Mouse (Mus musculus) G1E (cell line): ENCODE results near the gene Gm4744. TPM values are rescaled to one million over a fixed set of nuclear protein-coding genes. Genes with fewer than 3 reads are reported as not detected.
"Not testable (repeated sequence)": the region's sequence is repeated elsewhere in the genome, so short reads cannot be mapped to it uniquely, and the experiment has no call there.

ENCODE experiments used
- ATAC-seq: 2 replicates; pipeline ENCODE4 v1.8.0; 2016; ENCODE audit warnings: mild to moderate bottlenecking; ENCODE audit not compliant: insufficient number of reproducible peaks, poor library complexity, low FRiP score, severe bottlenecking; ENCODE audit errors: extremely low read depth
- DNase-seq: peaks from one replicate; pipeline ENCODE4 v3.0.0; 2012; ENCODE audit warnings: low spot score
- H3K27me3 ChIP-seq: 2 replicates; pipeline ENCODE4 v1.6.1; 2012; ENCODE audit warnings: mild to moderate bottlenecking, low read length, inconsistent platforms; ENCODE audit not compliant: insufficient read depth
- H3K36me3 ChIP-seq: replicated peaks from 2 replicates; pipeline ENCODE3; 2012; ENCODE audit warnings: mild to moderate bottlenecking, inconsistent platforms
- H3K4me1 ChIP-seq: 2 replicates; pipeline ENCODE4 v1.6.1; 2012; ENCODE audit warnings: low read depth, low read length, inconsistent platforms, mixed read lengths; ENCODE audit not compliant: insufficient read depth
- H3K4me3 ChIP-seq: 2 replicates; pipeline ENCODE4 v1.5.1; 2012; ENCODE audit warnings: low read depth, mild to moderate bottlenecking, inconsistent platforms, low read length, moderate library complexity, mixed read lengths
- H3K9me3 ChIP-seq: replicated peaks from 2 replicates; pipeline ENCODE4 v1.6.1; 2012; ENCODE audit warnings: inconsistent platforms
- CTCF ChIP-seq: IDR thresholded peaks from 2 replicates; pipeline ENCODE4 v1.5.1; 2012; ENCODE audit warnings: low read depth, low read length, inconsistent platforms, mixed read lengths
- GATA1 ChIP-seq: IDR thresholded peaks from 2 replicates; pipeline ENCODE4 v1.6.1; 2012; ENCODE audit warnings: borderline replicate concordance, low read length, inconsistent platforms, mixed read lengths
- GATA2 ChIP-seq: IDR thresholded peaks from 2 replicates; pipeline ENCODE4 v1.6.1; 2012; ENCODE audit warnings: low read depth, low read length, inconsistent platforms, borderline replicate concordance
- POLR2AphosphoS5 ChIP-seq: IDR thresholded peaks from 2 replicates; pipeline ENCODE4 v1.6.1; 2012; ENCODE audit warnings: low read depth, low read length, inconsistent platforms; ENCODE audit not compliant: insufficient replicate concordance
- TAL1 ChIP-seq: conservative IDR thresholded peaks from 2 replicates; pipeline ENCODE4 v1.6.1; 2012; ENCODE audit warnings: low read depth, low read length, inconsistent platforms, mixed read lengths
- polyA plus RNA-seq: library from polyadenylated mRNA; stranded (reverse); fragments of >175 nt; gene quantifications from 2 replicates; pipeline ENCODE4 v1.2.3, GENCODE M21; 2012
- total RNA-seq, 2 experiments: library from RNA; stranded (forward) in 1 of 2; stranded (reverse) in 1 of 2; fragments of 200-1000 nt in 1 of 2; fragments of >200 nt in 1 of 2; fragmentation: Nextera tagmentation in 1 of 2; gene quantifications; 2 replicates each; pipeline ENCODE4 v1.2.3; 2014 to 2017

The Gm4744 gene
- total RNA-seq (2014; fragmentation: Nextera tagmentation) (not detected in 2 replicates), total RNA-seq (2017) (not detected in 2 replicates), polyA plus RNA-seq (not detected in 2 replicates)

GRCm38 (mm10) chr6:40951770-40952169 is at the start of gene Gm4744:
Gene Gm4744, minus strand, starts transcription at chr6:40951870.
- ATAC-seq (no peak), DNase-seq (no peak)
- Histone ChIP-seq H3K27me3 (no peaks in the 10 kb centered on the region), H3K36me3 (no peaks in the 10 kb centered on the region), H3K9me3 (no peaks in the 10 kb centered on the region), H3K4me1 (no peaks in the 10 kb centered on the region), H3K4me3 (no peak within 1 kb of the TSS)
- TF ChIP-seq CTCF (no peak), GATA2 (no peak), POLR2AphosphoS5 (no peak), TAL1 (no peak), GATA1 (no peak)

GRCm38 (mm10) chr6:40999379-40999778 is 47.7 kb upstream of the Gm4744 start, which contains the start of gene Gm2663:
Gene Gm2663, minus strand, starts transcription at chr6:40999479.
- H3K4me1 ChIP-seq, H3K36me3 ChIP-seq, H3K27me3 ChIP-seq, H3K4me3 ChIP-seq, ATAC-seq, DNase-seq, H3K9me3 ChIP-seq: not testable (repeated sequence)

GRCm38 (mm10) chr6:40964454-40964853 is 12.8 kb upstream of the Gm4744 start, which contains the start of gene 1810009J06Rik:
Gene 1810009J06Rik, plus strand, starts transcription at chr6:40964754.
- DNase-seq, H3K36me3 ChIP-seq, ATAC-seq, H3K9me3 ChIP-seq, H3K27me3 ChIP-seq, H3K4me1 ChIP-seq, H3K4me3 ChIP-seq: not testable (repeated sequence)

- TF ChIP-seq CTCF (no peak), POLR2AphosphoS5 (no peak), GATA2 (no peak), GATA1 (no peak), TAL1 (no peak)
- Histone ChIP-seq H3K4me1 (no peaks in the 10 kb centered on the region), H3K27me3 (no peaks in the 10 kb centered on the region), H3K36me3 (no peaks in the 10 kb centered on the region), H3K9me3 (no peaks in the 10 kb centered on the region), H3K4me3 (no peak overlapping the region)
- no peak for DNase-seq
- no peak for ATAC-seq
These were observed 2.0 kb upstream of the Gm4744 start for GRCm38 (mm10) chr6:40953716-40954115.

- TF ChIP-seq GATA2 (no peak), TAL1 (no peak), POLR2AphosphoS5 (no peak), GATA1 (no peak), CTCF (no peak)
- DNase-seq (no peak), ATAC-seq (no peak)
- Histone ChIP-seq H3K4me3 (no peak within 1 kb of the TSS), H3K36me3 (no peaks in the 10 kb centered on the region), H3K27me3 (no peaks in the 10 kb centered on the region), H3K9me3 (no peaks in the 10 kb centered on the region), H3K4me1 (no peaks in the 10 kb centered on the region)
These were observed 11.2 kb downstream of the Gm4744 start, which contains the start of gene 1700074P13Rik for GRCm38 (mm10) chr6:40940457-40940856. Gene 1700074P13Rik, minus strand, starts transcription at chr6:40940557.

GRCm38 (mm10) chr6:40919954-40920353 is 31.7 kb downstream of the Gm4744 start:
- TF ChIP-seq TAL1 = no peak
- no peak for TF ChIP-seq CTCF
- TF ChIP-seq GATA1 = no peak
- no peak for TF ChIP-seq GATA2
- Histone ChIP-seq H3K36me3 (no peaks in the 10 kb centered on the region), H3K4me1 (no peaks in the 10 kb centered on the region), H3K9me3 (no peaks in the 10 kb centered on the region), H3K27me3 (no peaks in the 10 kb centered on the region), H3K4me3 (no peak overlapping the region)
- no peak for DNase-seq
- no peak for ATAC-seq

- TF ChIP-seq GATA2 (no peak), TAL1 (no peak), GATA1 (no peak), CTCF (no peak), POLR2AphosphoS5 (no peak)
- H3K4me1 ChIP-seq = no peaks in the 10 kb centered on the region
- no peak within 1 kb of the TSS for H3K4me3 ChIP-seq
- ATAC-seq (no peak), DNase-seq (no peak)
- no peaks in the 10 kb centered on the region for H3K9me3 ChIP-seq
- H3K36me3 ChIP-seq = no peaks in the 10 kb centered on the region
- H3K27me3 ChIP-seq = no peaks in the 10 kb centered on the region
These were observed 51.4 kb downstream of the Gm4744 start, which contains the start of gene Prss58 for GRCm38 (mm10) chr6:40900287-40900686. Gene Prss58, minus strand, starts transcription at chr6:40900387.

Other genes starting within 250 kb of the Gm4744 start
- gene Moxd2, start 64.4 kb downstream of the Gm4744 start, total RNA-seq (2014; fragmentation: Nextera tagmentation) = not detected in 2 replicates
- gene Moxd2, start 64.4 kb downstream of the Gm4744 start, total RNA-seq (2017) = not detected in 2 replicates
- gene Moxd2, start 64.4 kb downstream of the Gm4744 start, polyA plus RNA-seq = not detected in 2 replicates
- not detected in 2 replicates for gene Prss58, start 51.5 kb downstream of the Gm4744 start, total RNA-seq (2014; fragmentation: Nextera tagmentation)
- not detected in 2 replicates for gene Prss58, start 51.5 kb downstream of the Gm4744 start, total RNA-seq (2017)
- not detected in 2 replicates for gene Prss58, start 51.5 kb downstream of the Gm4744 start, polyA plus RNA-seq
- not detected in 2 replicates for gene 1700074P13Rik, start 11.3 kb downstream of the Gm4744 start, total RNA-seq (2014; fragmentation: Nextera tagmentation)
- gene 1700074P13Rik, start 11.3 kb downstream of the Gm4744 start, total RNA-seq (2017) = 0.44 TPM in 1 of 2 replicates, not detected in the other
- gene 1700074P13Rik, start 11.3 kb downstream of the Gm4744 start, polyA plus RNA-seq = not detected in 2 replicates
- gene 1810009J06Rik, start 12.9 kb upstream of the Gm4744 start, total RNA-seq (2014; fragmentation: Nextera tagmentation) = not detected in 2 replicates
- gene 1810009J06Rik, start 12.9 kb upstream of the Gm4744 start, total RNA-seq (2017) = not detected in 2 replicates
- not detected in 2 replicates for gene 1810009J06Rik, start 12.9 kb upstream of the Gm4744 start, polyA plus RNA-seq
- gene Gm2663, start 47.6 kb upstream of the Gm4744 start, total RNA-seq (2014; fragmentation: Nextera tagmentation) = not detected in 2 replicates
- gene Gm2663, start 47.6 kb upstream of the Gm4744 start, total RNA-seq (2017) = not detected in 2 replicates
- gene Gm2663, start 47.6 kb upstream of the Gm4744 start, polyA plus RNA-seq = not detected in 2 replicates
- not detected in 2 replicates for gene 2210010C04Rik, start 83.6 kb upstream of the Gm4744 start, total RNA-seq (2014; fragmentation: Nextera tagmentation)
- gene 2210010C04Rik, start 83.6 kb upstream of the Gm4744 start, total RNA-seq (2017) = not detected in 2 replicates
- gene 2210010C04Rik, start 83.6 kb upstream of the Gm4744 start, polyA plus RNA-seq = not detected in 2 replicates